Mouse (Mus musculus) adrenal gland (tissue): ENCODE measurements around the gene Gfpt1.
"Not testable (repeated sequence)": the region's sequence is repeated elsewhere in the genome, so short reads cannot be mapped to it uniquely, and the experiment has no call there.

Experiments used
- intact Hi-C: fragments of 180-260 bp; cut with DNase I; formaldehyde crosslinking; loops from one replicate; pipeline ENCODE4 v1.15.1; 2025

Gfpt1 gene

GRCm38 (mm10) chr6:87041431-87041830, 1.2 kb upstream of the Gfpt1 start:
- intact Hi-C loops, result no loop called here

GRCm38 (mm10) chr6:87042004-87042336, 676 bp upstream of the Gfpt1 start:
- intact Hi-C loops, result no loop called here

GRCm38 (mm10) chr6:87043131-87043516, 478 bp downstream of the Gfpt1 start:
- intact Hi-C loops, result no loop called here

- intact Hi-C loops, result no loop called here
Observed at GRCm38 (mm10) chr6:87044895-87045294, 2.2 kb downstream of the Gfpt1 start.

- intact Hi-C loops, result no loop called here
Observed at GRCm38 (mm10) chr6:87045507-87045906, 2.9 kb downstream of the Gfpt1 start.

GRCm38 (mm10) chr6:87048712-87049111, 6.1 kb downstream of the Gfpt1 start:
- intact Hi-C loops, result not testable (repeated sequence)

- intact Hi-C loops, result no loop called here
Observed at GRCm38 (mm10) chr6:87051886-87052425, 9.3 kb downstream of the Gfpt1 start.

GRCm38 (mm10) chr6:87054193-87054592, 11.5 kb downstream of the Gfpt1 start:
- intact Hi-C loops, result no loop called here

- intact Hi-C loops, result no loop called here
Observed at GRCm38 (mm10) chr6:87059754-87060153, 17.1 kb downstream of the Gfpt1 start.

- intact Hi-C loops, result no loop called here
Observed at GRCm38 (mm10) chr6:87063586-87063985, 20.9 kb downstream of the Gfpt1 start.

GRCm38 (mm10) chr6:87068209-87068608, 25.6 kb downstream of the Gfpt1 start:
- intact Hi-C loops, result no loop called here

GRCm38 (mm10) chr6:87069195-87069900, 26.7 kb downstream of the Gfpt1 start:
- intact Hi-C loops, result no loop called here

- intact Hi-C loops, result no loop called here
Observed at GRCm38 (mm10) chr6:87070641-87071040, 28.0 kb downstream of the Gfpt1 start.

- intact Hi-C loops, result no loop called here
Observed at GRCm38 (mm10) chr6:87072759-87073158, 30.1 kb downstream of the Gfpt1 start.

GRCm38 (mm10) chr6:87075092-87075685, 32.5 kb downstream of the Gfpt1 start:
- intact Hi-C loops, result no loop called here

GRCm38 (mm10) chr6:87079457-87079856, 36.8 kb downstream of the Gfpt1 start:
- intact Hi-C loops, result no loop called here

GRCm38 (mm10) chr6:87085026-87085425, 42.4 kb downstream of the Gfpt1 start:
- intact Hi-C loops, result no loop called here

GRCm38 (mm10) chr6:87088356-87088755, 45.7 kb downstream of the Gfpt1 start:
- intact Hi-C loops, result no loop called here

GRCm38 (mm10) chr6:87090877-87091276, 48.2 kb downstream of the Gfpt1 start:
- intact Hi-C loops, result no loop called here

- intact Hi-C loops, result no loop called here
Observed at GRCm38 (mm10) chr6:87092476-87092875, 49.8 kb downstream of the Gfpt1 start.

GRCm38 (mm10) chr6:87093631-87094030, 51.0 kb downstream of the Gfpt1 start:
- intact Hi-C loops, result not testable (repeated sequence)

- intact Hi-C loops, result no loop called here
Observed at GRCm38 (mm10) chr6:87099261-87099660, 56.6 kb downstream of the Gfpt1 start.
